Mouse (Mus musculus) ES-CJ7 (cell line): ENCODE data around the gene Pou2f1.

ENCODE experiments used
- DNase-seq: peaks from one replicate; pipeline ENCODE4 v3.0.0; 2011; ENCODE audit warnings: low read depth, low spot score

The Pou2f1 gene

DNA sequence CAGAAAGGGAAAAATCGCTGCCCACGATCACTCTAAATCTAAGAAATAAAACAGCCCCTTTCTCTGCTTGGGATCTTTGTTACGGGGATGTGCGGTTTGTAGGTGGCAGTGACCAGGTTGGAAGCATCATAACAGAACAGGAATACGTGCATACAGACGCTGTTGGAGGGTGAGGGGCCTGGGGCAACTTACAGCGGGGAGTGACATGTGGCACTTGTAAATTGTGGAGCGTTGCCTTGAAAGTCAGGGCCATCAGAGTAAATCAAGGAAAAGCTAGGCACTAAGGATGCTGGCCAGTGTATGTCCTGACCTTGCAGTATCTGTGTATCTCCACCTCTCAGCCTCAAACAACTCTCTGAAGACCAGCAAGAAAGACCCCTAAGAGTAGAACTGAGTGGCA is 154.1 kb downstream of the Pou2f1 start:
- no peak for DNase-seq

DNA sequence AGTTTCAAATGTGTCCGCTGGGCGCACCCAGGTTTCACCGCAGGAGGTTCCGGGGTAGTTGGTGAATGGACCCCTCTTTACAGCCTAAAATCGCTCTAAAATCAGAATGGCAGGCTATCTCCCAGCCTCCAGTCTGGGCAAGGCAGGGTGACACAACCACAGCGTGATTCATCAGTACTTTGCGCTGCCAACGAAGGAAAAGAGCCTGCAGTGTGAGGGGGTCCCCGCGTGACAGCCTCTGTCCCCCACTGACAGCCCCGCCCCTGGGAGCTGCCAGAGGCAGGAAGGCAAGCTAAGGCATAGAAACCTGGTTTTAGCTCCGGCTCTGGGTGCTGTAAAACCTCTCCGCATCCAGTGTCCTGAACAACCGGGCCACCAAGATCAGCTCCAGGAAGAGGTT is 157.1 kb downstream of the Pou2f1 start:
- DNase-seq, result no peak

GRCm38 (mm10) chr1:165844956-165845355 is 157.5 kb downstream of the Pou2f1 start:
- DNase-seq, result no peak

- DNase-seq, result no peak
These were observed 158.0 kb downstream of the Pou2f1 start for GRCm38 (mm10) chr1:165844466-165844951.

DNA sequence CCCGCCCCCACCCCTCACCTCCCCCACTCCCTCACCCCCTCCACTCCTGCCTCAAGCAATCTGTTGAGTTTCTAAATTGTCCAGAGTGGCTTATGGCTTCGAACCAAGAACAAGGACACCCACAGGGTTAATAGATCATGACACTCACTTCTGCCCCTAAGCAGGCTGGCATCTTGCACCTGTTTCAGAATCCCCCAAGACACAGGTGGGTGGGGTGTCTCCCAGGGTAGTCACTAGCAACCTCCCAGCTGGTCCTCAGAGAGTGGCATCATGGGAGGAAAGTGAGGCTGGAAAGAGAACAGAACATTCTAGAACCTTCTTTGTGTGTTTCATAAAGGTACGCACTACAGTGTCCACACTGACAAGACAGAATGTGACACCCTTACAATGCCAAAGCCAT is 158.9 kb downstream of the Pou2f1 start:
- DNase-seq, result no peak

GRCm38 (mm10) chr1:165842170-165842569 is 160.3 kb downstream of the Pou2f1 start:
- DNase-seq, result no peak

GRCm38 (mm10) chr1:165840548-165841230 is 161.8 kb downstream of the Pou2f1 start:
- DNase-seq, result no peak

DNA sequence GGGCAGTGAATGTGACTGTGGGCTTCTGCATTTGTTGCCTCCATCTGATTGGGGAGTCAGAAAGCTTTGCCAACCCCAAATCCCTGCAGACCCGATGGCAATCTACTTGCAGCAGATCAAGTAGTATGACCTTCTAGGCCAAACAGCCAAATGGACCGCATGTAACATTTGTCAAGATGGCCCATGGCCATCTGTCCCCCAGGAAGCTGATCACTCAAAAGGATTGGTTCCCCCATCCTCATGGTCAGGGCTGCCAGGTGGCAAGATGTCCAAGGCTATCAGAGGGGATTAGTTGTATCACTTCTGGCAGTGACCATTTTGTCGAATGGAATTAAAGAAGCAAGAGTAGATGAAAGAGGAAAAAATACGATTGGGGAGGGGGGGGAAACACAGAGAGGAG is 163.3 kb downstream of the Pou2f1 start:
- no peak for DNase-seq

GRCm38 (mm10) chr1:165837546-165837945 is 164.9 kb downstream of the Pou2f1 start:
- no peak for DNase-seq

DNA sequence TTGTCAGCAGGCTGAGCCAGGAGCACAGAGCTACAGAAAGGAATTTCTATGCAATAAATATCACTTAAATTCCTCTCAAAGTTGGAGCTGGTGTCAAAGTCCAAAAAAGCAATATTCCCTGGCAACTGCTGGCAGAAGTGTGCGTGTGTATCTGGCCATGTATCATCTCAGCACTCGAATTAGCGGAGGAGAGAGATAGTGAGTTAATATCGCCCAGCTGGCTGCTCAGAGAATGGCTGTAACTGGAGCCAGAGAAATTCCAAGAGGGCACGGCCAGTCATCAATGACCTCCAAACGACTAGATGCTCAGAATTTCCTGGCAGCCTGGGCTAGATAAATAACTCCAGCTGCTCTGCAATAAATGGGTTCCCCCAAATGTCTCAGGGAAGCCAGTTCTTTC is 166.0 kb downstream of the Pou2f1 start:
- DNase-seq, result no peak

GRCm38 (mm10) chr1:165834633-165834975 is 167.9 kb downstream of the Pou2f1 start:
- DNase-seq, result no peak

DNA sequence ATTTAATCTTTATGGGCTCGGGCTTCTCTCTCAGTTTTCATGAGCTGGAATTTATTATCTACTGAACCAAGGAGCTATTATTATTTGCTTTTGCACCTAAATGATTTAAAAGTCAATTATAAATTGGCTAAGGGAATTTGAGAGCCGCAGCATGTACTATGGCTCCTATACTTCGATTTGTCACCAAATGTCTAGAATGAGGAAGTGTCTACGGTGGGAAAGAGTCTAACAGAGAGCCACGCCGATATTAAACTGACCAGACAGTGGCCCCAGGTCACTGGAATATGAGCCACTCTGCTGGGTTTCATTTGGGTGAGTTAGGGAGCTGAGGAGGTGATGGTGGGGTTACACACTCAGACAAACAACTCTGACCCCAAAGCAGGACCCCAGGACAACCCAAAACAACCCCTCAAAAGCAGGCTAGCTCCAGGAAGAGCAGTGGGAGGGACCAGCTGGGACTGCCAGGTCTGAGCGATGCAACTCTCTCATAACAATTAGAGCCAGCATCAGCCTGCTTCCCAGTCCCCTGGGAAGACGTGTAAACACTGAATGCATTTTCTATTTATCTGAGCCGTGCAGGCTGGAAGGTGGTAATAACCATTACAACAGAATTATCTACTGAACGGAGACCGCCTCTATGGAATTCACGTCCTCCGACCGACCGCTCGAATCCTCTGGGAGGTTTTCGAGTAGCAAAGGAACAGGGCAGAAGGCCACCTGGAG is 168.4 kb downstream of the Pou2f1 start:
- no peak for DNase-seq

DNA sequence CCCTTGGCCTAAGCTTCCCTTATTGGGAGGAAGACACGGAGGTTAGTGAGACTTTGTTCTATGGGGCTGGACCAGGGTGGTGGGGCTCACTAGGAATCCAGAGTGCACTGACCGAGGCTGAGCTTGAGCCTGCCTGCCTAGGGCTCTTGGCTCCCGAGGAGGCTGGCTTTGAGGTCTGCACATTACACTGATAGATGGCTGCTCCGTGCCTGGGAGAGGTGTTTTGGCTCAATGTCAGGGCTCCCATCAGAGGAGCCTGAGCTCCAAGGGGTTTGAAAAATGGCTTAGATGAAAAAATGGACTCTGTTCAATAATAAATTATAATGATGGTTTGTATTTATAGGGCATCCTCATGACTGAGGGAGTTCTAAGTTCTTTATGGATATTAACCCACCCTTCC is 169.2 kb downstream of the Pou2f1 start:
- DNase-seq, result no peak

GRCm38 (mm10) chr1:165829890-165830289 is 172.6 kb downstream of the Pou2f1 start:
- DNase-seq, result no peak

- DNase-seq, result no peak
These were observed 173.9 kb downstream of the Pou2f1 start for GRCm38 (mm10) chr1:165828615-165829014.

GRCm38 (mm10) chr1:165828173-165828572 is 174.3 kb downstream of the Pou2f1 start:
- DNase-seq, result no peak

- no peak for DNase-seq
These were observed 180.4 kb downstream of the Pou2f1 start for GRCm38 (mm10) chr1:165822031-165822430.

DNA sequence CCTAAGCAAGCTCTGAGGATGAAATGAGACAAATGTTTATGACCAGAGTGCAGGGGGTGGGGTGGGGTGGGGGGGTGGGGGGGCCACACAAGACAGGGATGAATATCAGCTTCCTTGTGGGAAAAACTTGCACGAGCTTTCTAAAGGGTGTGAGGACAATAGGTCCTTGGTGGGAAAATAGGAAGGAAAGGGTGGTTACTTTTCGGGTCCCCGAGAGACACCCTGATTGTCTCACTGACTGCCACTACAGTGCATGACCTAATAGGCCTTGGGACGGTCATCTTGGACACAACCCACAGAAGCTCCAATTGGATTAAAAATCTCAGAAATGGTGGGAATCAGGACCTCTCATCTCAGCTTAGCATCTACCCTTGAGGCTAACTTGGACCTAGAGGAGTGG is 183.3 kb downstream of the Pou2f1 start:
- DNase-seq, result no peak

DNA sequence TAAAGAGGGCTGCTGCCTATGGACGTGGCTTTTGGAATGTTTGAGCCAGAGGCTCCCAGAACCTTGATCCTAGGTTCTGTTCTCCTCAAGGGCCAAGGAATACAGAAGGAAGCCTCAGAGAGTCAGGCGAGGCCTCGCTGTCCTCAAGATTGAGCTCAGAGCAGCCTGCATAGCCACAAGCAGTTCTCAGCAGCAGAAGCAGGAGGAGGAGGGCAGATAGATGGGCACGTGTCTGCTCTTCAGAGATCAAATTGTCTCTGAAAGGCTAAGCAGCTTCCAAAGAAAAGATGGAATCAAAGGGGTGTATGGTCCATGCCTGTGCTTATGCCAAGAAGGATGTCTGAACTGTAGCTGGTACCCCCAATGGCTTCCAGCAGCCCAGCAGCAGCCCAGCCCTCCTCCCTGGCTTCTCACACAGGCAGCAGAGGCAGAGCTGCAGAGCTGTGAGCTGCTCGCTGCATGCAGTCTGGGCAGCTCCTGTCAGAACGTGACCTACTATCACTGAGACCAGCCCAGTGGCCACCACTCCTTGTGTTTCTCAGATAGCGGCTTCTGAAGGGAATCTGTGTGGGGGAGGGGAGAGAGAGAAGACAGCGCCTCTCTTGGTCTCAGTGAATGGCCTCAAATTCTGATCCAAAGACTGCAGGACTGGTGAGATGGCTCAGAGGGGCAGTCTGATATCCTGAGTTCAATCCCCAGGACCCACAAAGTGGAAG is 184.2 kb downstream of the Pou2f1 start:
- DNase-seq, result no peak

- DNase-seq, result no peak
These were observed 185.2 kb downstream of the Pou2f1 start for GRCm38 (mm10) chr1:165817264-165817663.

DNA sequence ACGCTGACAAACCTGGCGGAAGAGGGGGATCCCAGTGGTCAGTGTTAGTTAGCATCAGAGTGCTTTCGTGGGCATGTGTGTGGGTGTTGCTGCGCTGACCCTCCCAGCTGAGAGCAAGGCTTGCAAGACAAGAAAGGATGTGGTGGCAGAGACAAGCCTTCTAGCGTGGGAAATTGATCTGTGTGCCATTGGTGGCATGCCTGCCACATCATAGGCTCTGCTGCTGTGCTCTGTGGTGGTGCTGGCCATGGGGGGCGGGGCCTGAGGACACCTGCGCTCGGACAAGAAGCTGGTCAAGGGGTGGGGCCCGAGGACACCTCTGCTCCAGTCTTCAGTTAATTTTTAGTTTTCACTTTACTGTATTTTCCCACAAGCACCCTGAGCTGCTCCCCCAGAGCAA is 186.1 kb downstream of the Pou2f1 start:
- no peak for DNase-seq
